Mouse (Mus musculus) common myeloid progenitor, adult 5-6 weeks (primary cell): ENCODE data around the gene Insl3. TPM values are rescaled to one million over a fixed set of nuclear protein-coding genes. Genes with fewer than 3 reads are reported as not detected.

Experiments used
- total RNA-seq: library from RNA; stranded (forward); fragments of 200-1000, 187-1606 nt; gene quantifications from 2 replicates; pipeline ENCODE4 v1.2.3, GENCODE M21; 2017

Gene Insl3
- total RNA-seq, 1 experiment from 2014 or later: 3.4 TPM

Other genes with a start within 250 kb of the Insl3 start
- gene Abhd8, start 225.6 kb upstream of the Insl3 start, total RNA-seq: 6.5 and 13.3 TPM in 2 replicates
- 79.0 and 80.0 TPM in 2 replicates for gene Mrpl34, start 224.3 kb upstream of the Insl3 start, total RNA-seq
- gene Dda1, start 220.0 kb upstream of the Insl3 start, total RNA-seq: 9.6 and 17.6 TPM in 2 replicates
- gene Ano8, start 203.3 kb upstream of the Insl3 start, total RNA-seq: 5.4 and 6.6 TPM in 2 replicates
- gene Gtpbp3, start 201.1 kb upstream of the Insl3 start, total RNA-seq: 22.6 and 22.7 TPM in 2 replicates
- gene Plvap, start 177.5 kb upstream of the Insl3 start, total RNA-seq: 3.0 and 3.6 TPM in 2 replicates
- gene Ccdc194, start 163.5 kb upstream of the Insl3 start, total RNA-seq: not detected in 2 replicates
- 35.4 and 49.8 TPM in 2 replicates for gene Bst2, start 151.8 kb upstream of the Insl3 start, total RNA-seq
- gene Mvb12a, start 146.3 kb upstream of the Insl3 start, total RNA-seq: 84.7 and 86.2 TPM in 2 replicates
- not detected in 2 replicates for gene Tmem221, start 130.3 kb upstream of the Insl3 start, total RNA-seq
- not detected in 2 replicates for gene Nxnl1, start 122.6 kb upstream of the Insl3 start, total RNA-seq
- gene Slc27a1, start 120.3 kb upstream of the Insl3 start, total RNA-seq: 6.8 and 9.5 TPM in 2 replicates
- 116 and 131 TPM in 2 replicates for gene Pgls, start 97.0 kb upstream of the Insl3 start, total RNA-seq
- 0.97 and 2.3 TPM in 2 replicates for gene Fam129c, start 91.6 kb upstream of the Insl3 start, total RNA-seq
- 64.6 and 75.2 TPM in 2 replicates for gene Colgalt1, start 78.2 kb upstream of the Insl3 start, total RNA-seq
- 0.46 and 11.3 TPM in 2 replicates for gene Unc13a, start 17.5 kb upstream of the Insl3 start, total RNA-seq
- 9.4 and 14.1 TPM in 2 replicates for gene Jak3, start 12.9 kb upstream of the Insl3 start, total RNA-seq
- gene B3gnt3, start 12.6 kb downstream of the Insl3 start, total RNA-seq: 0.23 TPM in 1 of 2 replicates, not detected in the other
- 64.3 and 91.5 TPM in 2 replicates for gene Fcho1, start 36.5 kb downstream of the Insl3 start, total RNA-seq
- 7.5 and 8.8 TPM in 2 replicates for gene Zfp709, start 192.8 kb downstream of the Insl3 start, total RNA-seq
- gene Zfp882, start 219.4 kb downstream of the Insl3 start, total RNA-seq: 8.7 and 8.8 TPM in 2 replicates
- 12.7 and 13.5 TPM in 2 replicates for gene Zfp617, start 219.4 kb downstream of the Insl3 start, total RNA-seq